Mouse (Mus musculus): Measurements from ENCODE around the gene Tec.
"Not testable (repeated sequence)": the region's sequence is repeated elsewhere in the genome, so short reads cannot be mapped to it uniquely, and the experiment has no call there.

The Tec gene

GRCm38 (mm10) chr5:72820036-72820640 lies 48.1 kb downstream of the Tec start:
- no peak for DNase-seq (ENCODE audit: low spot score in 2 of 2)

GRCm38 (mm10) chr5:72818513-72819180 lies 49.6 kb downstream of the Tec start:
- no peak for DNase-seq (ENCODE audit: low spot score in 2 of 2)

DNA sequence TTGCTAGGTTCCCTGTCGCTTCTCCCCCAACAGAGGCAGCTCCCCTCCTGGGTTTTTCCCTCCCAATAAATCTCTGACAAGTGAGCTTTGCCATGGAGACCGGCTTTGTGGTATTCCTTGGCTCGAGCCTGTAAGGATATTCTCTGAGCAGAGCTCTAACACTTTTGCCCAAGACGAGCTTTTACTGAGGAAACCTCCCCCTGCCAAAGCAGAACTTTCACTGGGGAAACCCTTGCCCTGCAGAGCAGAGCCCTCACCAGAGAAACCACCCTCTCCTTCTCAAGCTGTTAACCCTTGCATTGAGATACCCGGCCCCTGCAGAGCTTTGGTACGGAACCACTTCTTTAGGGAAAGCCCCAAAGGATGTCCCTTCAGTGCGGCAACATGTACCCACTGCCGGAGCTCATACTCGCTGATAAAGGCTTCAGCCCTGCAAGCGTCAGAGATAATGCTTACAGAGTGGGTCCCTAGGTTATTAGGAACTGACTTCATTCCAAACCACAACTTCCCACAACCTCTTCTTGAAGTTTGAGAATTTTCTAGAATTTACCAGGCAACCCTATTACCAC lies 50.7 kb downstream of the Tec start:
- no peak for DNase-seq (ENCODE audit: low spot score in 2 of 2)

GRCm38 (mm10) chr5:72816960-72817359 lies 51.3 kb downstream of the Tec start:
- DNase-seq (ENCODE audit: low spot score in 2 of 2) = not testable (repeated sequence)

DNA sequence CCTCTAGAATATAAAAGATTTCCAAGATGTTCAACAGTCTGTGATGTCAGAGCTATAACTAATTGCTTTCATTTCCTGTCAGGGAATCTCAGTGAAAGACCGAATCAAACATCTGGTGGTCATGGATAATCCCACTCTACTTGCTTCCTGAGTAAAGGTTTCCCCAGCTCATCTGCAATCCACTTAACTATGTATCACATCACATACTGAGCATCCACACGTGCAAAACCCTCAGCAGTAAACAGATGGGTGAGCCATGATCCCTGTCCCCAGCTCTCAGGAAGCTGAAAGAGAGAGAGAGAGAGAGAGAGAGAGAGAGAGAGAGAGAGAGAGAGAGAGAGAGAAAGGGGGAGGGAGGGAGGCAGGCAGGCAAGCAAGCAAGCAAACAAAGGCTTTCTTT lies 51.8 kb downstream of the Tec start:
- no peak for DNase-seq (ENCODE audit: low spot score in 2 of 2)

GRCm38 (mm10) chr5:72816046-72816445 lies 52.2 kb downstream of the Tec start:
- no peak for DNase-seq (ENCODE audit: low spot score in 2 of 2)

GRCm38 (mm10) chr5:72815361-72815760 lies 52.9 kb downstream of the Tec start:
- no peak for DNase-seq (ENCODE audit: low spot score in 2 of 2)

DNA sequence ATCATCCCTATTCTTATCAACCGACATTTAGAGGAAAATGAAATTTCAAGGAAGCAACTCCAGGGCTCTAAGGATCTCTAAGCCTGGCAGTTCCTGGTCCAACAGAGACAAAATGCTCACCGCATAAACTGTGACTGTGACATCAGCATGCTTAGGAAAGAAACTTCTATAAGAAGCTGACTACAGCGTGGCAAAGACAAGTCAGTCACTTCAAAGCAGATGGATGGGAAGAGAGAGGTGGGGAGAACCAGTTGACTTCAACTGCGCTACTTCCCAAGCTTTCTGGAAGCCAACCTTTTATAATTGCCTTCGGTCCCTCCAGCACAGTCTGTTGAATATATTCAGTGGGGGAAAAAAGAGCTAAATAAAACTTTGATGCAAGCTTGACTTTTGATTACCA lies 54.2 kb downstream of the Tec start:
- no peak for DNase-seq (ENCODE audit: low spot score in 2 of 2)

GRCm38 (mm10) chr5:72812908-72813307 lies 55.4 kb downstream of the Tec start:
- DNase-seq (ENCODE audit: low spot score in 2 of 2) = no peak

DNA sequence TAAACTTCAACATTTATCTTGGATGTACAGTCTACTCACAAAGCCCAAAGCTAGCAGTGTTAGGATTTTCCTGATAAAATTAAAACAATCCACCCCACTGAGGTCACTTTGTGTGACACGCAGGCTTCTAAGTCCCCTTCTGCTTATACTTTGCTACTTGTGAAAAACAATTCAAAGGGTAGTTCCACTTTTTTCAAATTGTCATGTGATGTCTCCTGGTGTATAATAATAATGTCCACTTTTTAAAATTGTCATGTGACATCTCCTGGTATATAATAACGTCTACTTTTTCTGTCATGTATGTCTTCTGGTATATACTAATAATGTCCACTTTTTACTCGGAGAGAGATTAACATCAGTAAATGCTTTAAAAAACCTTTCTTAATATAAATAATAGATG lies 56.0 kb downstream of the Tec start:
- no peak for DNase-seq (ENCODE audit: low spot score in 2 of 2)

DNA sequence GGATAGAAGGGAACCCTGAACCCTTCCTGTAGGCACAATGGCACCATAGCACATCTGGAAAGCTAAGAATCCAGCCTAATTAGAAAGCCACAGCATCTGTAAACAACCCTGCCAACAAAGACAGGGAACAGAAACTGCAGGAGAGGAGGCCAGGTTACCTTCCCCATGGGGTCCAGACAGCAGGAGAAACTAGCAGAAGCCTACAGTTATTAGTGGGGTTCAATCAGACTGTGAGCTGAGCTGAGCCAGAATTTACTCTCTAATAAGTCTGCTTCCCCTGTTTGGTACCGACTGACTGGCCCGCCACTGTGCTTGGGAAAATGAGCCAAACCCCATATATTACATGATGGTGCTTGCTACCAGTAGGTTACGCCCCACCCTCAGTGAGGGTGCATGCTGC lies 56.9 kb downstream of the Tec start:
- no peak for DNase-seq (ENCODE audit: low spot score in 2 of 2)

GRCm38 (mm10) chr5:72810990-72811389 lies 57.3 kb downstream of the Tec start:
- DNase-seq (ENCODE audit: low spot score in 2 of 2) = no peak

DNA sequence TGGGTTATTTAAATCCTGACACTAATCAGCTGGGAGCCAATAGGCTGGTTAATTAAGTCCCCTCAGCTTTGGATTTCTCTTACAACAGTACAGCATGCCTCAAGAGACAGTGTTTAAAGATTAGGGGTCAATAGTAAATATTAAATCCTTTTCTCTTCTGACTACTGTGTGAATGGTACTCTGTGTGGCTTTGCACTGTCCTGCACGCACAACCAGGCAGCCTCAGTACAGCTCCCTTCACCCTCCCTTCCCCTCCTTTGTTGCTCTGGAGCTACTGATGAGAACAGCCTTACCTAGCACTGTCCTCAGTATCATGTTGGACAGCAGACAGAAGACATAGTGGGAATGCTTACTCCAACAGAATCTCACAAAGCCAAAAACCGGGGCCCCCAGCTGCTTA lies 58.8 kb downstream of the Tec start:
- DNase-seq (ENCODE audit: low spot score in 2 of 2) = no peak

DNA sequence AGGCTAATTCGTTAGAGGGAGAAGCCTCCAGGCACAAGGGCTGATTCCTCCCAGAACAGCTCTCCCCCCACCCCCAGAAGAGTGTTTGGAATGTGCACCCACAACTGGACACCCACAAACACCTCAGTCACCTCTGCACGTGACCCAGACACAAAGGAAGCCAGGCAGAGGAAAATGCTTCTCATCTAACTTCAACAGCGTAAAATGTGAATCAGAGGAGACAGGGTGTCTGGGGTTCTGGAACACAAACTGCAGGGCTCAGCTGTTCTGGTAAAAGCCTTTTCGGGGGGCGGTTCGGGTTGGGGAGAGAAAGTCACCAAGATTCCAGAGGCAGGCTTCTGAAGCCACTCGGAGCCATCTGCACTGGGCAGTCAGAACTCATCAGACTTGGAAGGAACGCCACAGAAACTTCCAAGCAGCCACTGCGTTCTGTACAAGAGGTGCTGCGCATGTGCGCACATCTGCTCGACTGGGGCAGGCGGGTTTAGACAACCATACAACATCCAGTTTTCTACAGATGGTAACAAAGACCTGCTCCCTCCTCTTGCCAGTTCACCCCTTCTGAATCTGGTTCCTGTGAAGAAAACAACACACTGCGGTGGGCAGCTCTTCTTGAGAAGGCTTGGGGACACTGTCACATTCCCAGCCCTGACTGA lies 59.7 kb downstream of the Tec start:
- DNase-seq (ENCODE audit: low spot score in 2 of 2) = peak; percentile 32 to 33

GRCm38 (mm10) chr5:72802851-72803250 lies 65.4 kb downstream of the Tec start:
- no peak for DNase-seq (ENCODE audit: low spot score in 2 of 2)

- no peak for DNase-seq (ENCODE audit: low spot score in 2 of 2)
Observed at GRCm38 (mm10) chr5:72798563-72798962, 69.7 kb downstream of the Tec start.

DNA sequence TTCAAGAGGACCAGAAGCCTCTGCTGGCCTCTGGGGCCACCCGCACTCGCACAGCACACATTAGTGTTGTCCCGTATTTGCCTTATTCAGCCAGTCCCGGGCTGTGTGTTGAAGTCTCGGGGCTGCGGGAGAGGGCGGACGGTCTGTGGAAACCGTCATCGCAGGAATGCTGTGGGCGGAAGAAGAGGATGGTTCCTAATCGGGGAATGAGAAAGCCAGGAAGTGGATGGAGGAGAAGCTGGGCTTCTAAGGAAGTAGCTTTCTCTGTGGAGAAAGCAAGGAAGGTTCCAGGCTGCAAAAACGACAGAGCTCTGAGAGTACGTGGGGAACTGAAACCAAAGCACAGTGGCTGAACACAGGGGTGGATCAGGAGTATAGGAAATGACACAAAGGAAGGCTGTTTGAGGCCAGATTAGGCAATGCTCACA lies 72.1 kb downstream of the Tec start:
- peak; percentile 22 to 34 for DNase-seq (ENCODE audit: low spot score in 2 of 2)

- no peak for DNase-seq (ENCODE audit: low spot score in 2 of 2)
Observed at GRCm38 (mm10) chr5:72793309-72793850, 74.9 kb downstream of the Tec start.

DNA sequence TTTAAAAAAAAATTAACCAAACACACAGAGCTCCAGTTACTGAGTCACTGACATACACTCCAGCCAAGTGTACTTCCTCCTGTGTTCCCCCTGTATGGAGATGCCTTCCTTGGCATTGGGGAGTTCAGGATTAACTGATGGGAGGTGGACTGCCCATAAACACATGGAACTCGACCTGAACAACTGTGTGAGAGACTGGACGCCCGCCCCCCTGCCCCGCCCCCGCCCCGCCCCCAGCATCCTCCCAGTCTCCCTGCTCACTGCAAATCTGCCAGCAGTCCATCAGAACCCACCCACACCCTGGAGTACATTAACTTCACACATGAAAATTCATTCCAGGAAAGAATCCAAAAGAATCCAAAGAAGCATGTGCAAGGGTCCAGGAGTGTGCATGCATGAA lies 76.5 kb downstream of the Tec start:
- no peak for DNase-seq (ENCODE audit: low spot score in 2 of 2)

DNA sequence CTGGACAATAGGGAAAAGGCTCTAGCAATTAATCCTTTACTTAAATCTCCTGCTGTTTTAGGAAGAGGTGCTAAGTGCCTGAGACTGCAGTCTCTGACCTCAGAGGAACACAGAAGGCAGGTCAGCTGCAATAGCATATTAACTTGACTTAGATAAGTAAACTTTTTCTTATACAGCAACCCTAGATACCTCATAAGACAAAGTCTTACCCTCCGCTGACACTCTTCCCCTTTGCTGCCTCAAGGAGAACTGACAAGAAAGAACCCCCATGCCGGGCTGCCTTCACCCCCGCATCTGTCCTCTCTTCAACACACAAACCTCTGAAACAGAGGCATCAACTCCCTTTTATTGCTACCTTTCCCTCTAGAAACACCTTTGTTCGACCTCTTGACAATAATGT lies 76.9 kb downstream of the Tec start:
- no peak for DNase-seq (ENCODE audit: low spot score in 2 of 2)

GRCm38 (mm10) chr5:72785451-72785850 lies 82.8 kb downstream of the Tec start:
- DNase-seq (ENCODE audit: low spot score in 2 of 2) = no peak

GRCm38 (mm10) chr5:72784719-72785118 lies 83.6 kb downstream of the Tec start:
- no peak for DNase-seq (ENCODE audit: low spot score in 2 of 2)

GRCm38 (mm10) chr5:72783957-72784356 lies 84.3 kb downstream of the Tec start:
- peak; percentile 51 to 53 for DNase-seq (ENCODE audit: low spot score in 2 of 2)
